Mouse (Mus musculus) ES-E14 (cell line): ENCODE measurements around the gene Isoc2b.

Experiments
- CHD2 ChIP-seq: IDR thresholded peaks from 2 replicates; pipeline ENCODE4 v1.6.1; 2014; ENCODE audit warnings: mild to moderate bottlenecking, low read depth, low read length, inconsistent platforms
- MAFK ChIP-seq: IDR thresholded peaks from 2 replicates; pipeline ENCODE4 v1.6.1; 2014; ENCODE audit warnings: mild to moderate bottlenecking, low read depth, low read length, inconsistent platforms; ENCODE audit not compliant: insufficient read depth
- ZC3H11A ChIP-seq: IDR thresholded peaks from 2 replicates; pipeline ENCODE4 v1.6.1; 2012; ENCODE audit warnings: low read depth, mild to moderate bottlenecking, inconsistent platforms, low read length, borderline replicate concordance
- ZNF384 ChIP-seq: IDR thresholded peaks from 2 replicates; pipeline ENCODE4 v1.6.1; 2012; ENCODE audit warnings: low read depth, low read length, inconsistent platforms

GRCm38 (mm10) chr7:4859418-4859978, 10.6 kb downstream of the Isoc2b start:
- TF ChIP-seq ZC3H11A (no peak), ZNF384 (no peak), MAFK (no peak), CHD2 (no peak)
